Mouse (Mus musculus) stomach, postnatal 0 days (tissue): ENCODE results near the gene Syt2. TPM values are rescaled to one million over a fixed set of nuclear protein-coding genes. Genes with fewer than 3 reads are reported as not detected.

Experiments used
- ATAC-seq: fragments of 200-750 bp; cut with Nextera tagmentation; 2 replicates; pipeline ENCODE4 v1.8.0; 2017; ENCODE audit not compliant: low FRiP score, low TSS enrichment
- DNase-seq: peaks from one replicate; pipeline ENCODE4 v3.0.0-alpha.2; 2016; ENCODE audit warnings: low spot score
- H3K27ac ChIP-seq: fragments of 300-500 bp; sonication (generic); replicated peaks from 2 replicates; pipeline ENCODE4 v1.5.1; 2014; ENCODE audit warnings: mild to moderate bottlenecking, control low read depth
- H3K27me3 ChIP-seq: fragments of 300-500 bp; sonication (generic); 2 replicates; pipeline ENCODE4 v1.6.1; 2014; ENCODE audit warnings: low read length; ENCODE audit not compliant: control insufficient read depth, insufficient read depth
- H3K36me3 ChIP-seq: fragments of 300-500 bp; sonication (generic); 2 replicates; pipeline ENCODE4 v1.6.1; 2014; ENCODE audit warnings: low read length, mixed read lengths; ENCODE audit not compliant: control insufficient read depth, insufficient read depth
- H3K4me1 ChIP-seq: fragments of 300-500 bp; sonication (generic); replicated peaks from 2 replicates; pipeline ENCODE4 v1.6.1; 2014; ENCODE audit warnings: antibody characterized with exemption; ENCODE audit not compliant: control insufficient read depth, insufficient read depth
- H3K4me2 ChIP-seq: fragments of 300-500 bp; sonication (generic); replicated peaks from 2 replicates; pipeline ENCODE4 v1.6.1; 2014; ENCODE audit warnings: low read depth, mild to moderate bottlenecking, control low read depth, moderate library complexity
- H3K4me3 ChIP-seq: fragments of 300-500 bp; sonication (generic); 2 replicates; pipeline ENCODE4 v1.5.1; 2014; ENCODE audit warnings: low read depth, low read length, control low read depth
- H3K9ac ChIP-seq: fragments of 300-500 bp; sonication (generic); 2 replicates; pipeline ENCODE4 v1.6.1; 2014; ENCODE audit warnings: mild to moderate bottlenecking, low read length, control low read depth, mixed read lengths
- H3K9me3 ChIP-seq: fragments of 300-500 bp; sonication (generic); 2 replicates; pipeline ENCODE4 v1.6.1; 2016; ENCODE audit warnings: low read length; ENCODE audit not compliant: control insufficient read depth
- CTCF ChIP-seq: IDR thresholded peaks from 2 replicates; pipeline ENCODE4 v1.5.1; 2016; ENCODE audit warnings: antibody characterized with exemption, low read depth, mild to moderate bottlenecking, moderate library complexity
- EP300 ChIP-seq: optimal IDR thresholded peaks from 2 replicates; pipeline ENCODE3; 2016; ENCODE audit warnings: antibody characterized with exemption
- WGBS: fragments of 180-500 bp; shearing (Covaris S2); extraction: QIAGEN DNeasy Blood & Tissue Kit; methylation state at CpG from one replicate; pipeline ENCODE4 v1.1.7; 2014; 5-methylcytosine and 5-hydroxymethylcytosine counted together
- polyA plus RNA-seq: library from polyadenylated mRNA; unstranded; fragments of >200 nt; fragmentation: Nextera tagmentation; extraction: Ambion mirVana; gene quantifications from 2 replicates; pipeline ENCODE4 v1.2.1, GENCODE M21; 2015

Syt2 gene
- polyA plus RNA-seq, 1 experiment from 2014 or later: 0.58 TPM

DNA sequence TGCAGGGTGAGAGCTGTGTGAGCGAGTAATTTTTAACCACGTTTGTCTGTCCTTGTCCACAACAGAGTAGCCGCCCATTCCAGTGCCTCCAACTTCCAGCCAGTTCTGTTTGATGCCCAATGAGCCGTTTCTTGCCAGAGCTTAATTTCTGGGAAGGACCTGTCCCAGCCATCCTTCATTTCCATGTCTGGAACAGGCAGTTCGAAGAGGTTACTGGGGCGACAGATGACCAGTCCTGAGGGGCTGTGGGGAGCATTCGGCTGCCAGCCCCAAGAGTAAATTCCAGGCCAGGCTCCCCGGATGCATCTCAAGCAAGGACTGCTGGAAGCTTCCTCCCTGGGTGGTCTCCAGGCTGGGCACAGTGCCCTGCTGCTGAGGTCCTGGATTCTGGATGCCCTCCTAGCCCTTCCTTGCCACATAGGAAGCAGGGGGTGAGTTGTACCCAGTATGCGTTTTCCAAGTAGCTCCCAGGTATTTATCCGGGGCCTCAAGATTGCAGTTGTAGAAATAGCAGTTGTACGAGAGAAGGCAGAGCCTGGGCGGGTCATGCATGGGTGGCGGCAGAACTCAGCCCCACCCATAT, 4.9 kb downstream of the Syt2 start:
- ATAC-seq: peak; percentile 75

DNA sequence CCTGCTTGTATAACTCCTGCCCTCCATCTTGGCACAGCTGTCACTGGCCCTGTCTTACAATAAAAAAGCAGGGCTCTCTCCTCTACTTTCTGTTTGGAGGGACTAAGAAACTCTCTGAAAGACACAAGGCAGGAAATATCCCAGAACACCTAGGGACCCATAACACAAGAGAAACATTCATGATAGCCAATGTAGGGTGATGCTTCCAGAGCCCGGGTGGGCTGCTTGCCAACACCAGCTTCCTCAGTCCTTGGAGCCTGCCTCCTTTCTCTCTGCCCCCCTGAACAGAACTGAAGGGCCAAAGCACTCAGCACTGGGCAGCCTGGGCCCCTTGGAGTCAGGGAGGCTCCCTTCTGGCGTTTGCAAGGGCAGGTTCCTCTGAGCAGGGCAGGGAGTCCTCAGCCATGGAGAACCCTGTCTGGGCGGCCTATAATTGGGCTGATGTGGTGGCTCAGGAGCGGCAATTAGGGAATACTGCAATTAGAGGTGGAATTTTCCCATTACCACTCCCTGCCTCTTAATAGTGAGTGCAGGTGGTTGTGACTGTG, 5.4 kb downstream of the Syt2 start:
- no peaks in the 10 kb centered on the region for H3K9me3 ChIP-seq
- H3K4me3 ChIP-seq: no peak overlapping the region
- H3K36me3 ChIP-seq: no peaks in the 10 kb centered on the region
- 0 out of 2 replicates have a peak overlapping the region, but pooled peaks have one; percentile 24 for H3K27ac ChIP-seq
- TF ChIP-seq CTCF (no peak), EP300 (no peak)
- DNase-seq (no peak), ATAC-seq (peak; percentile 33)
- peaks cover 4% of the 10 kb centered on the region; the same call in 1 of the 2 replicates for H3K4me1 ChIP-seq
- H3K4me2 ChIP-seq: no peak overlapping the region; the same call in 1 of the 2 replicates
- 47% methylated on average over 4 of the region's 4 CpGs for WGBS
- H3K27me3 ChIP-seq: no peaks in the 10 kb centered on the region
- no peak overlapping the region for H3K9ac ChIP-seq

More for the DNA sequence above, 4.9 kb downstream of the Syt2 start:
- Histone ChIP-seq H3K4me1 (peaks cover 4% of the 10 kb centered on the region; the same call in 1 of the 2 replicates), H3K4me2 (no peak overlapping the region), H3K9ac (no peak overlapping the region), H3K9me3 (no peaks in the 10 kb centered on the region), H3K27me3 (no peaks in the 10 kb centered on the region), H3K27ac (0 out of 2 replicates have a peak overlapping the region, but pooled peaks have one; percentile 24), H3K4me3 (no peak overlapping the region), H3K36me3 (no peaks in the 10 kb centered on the region)
- 33% methylated on average over 13 of the region's 13 CpGs for WGBS
- TF ChIP-seq EP300: no peak
- TF ChIP-seq CTCF: no peak
- peak; percentile 57 for DNase-seq

- 49% methylated on average over 10 of the region's 10 CpGs for WGBS
- Histone ChIP-seq H3K27me3 (no peaks in the 10 kb centered on the region), H3K9ac (no peak overlapping the region; the same call in 1 of the 2 replicates), H3K4me2 (no peak overlapping the region), H3K4me3 (no peak overlapping the region), H3K36me3 (no peaks in the 10 kb centered on the region), H3K27ac (no peak overlapping the region), H3K4me1 (peaks cover 4% of the 10 kb centered on the region; the same call in 1 of the 2 replicates), H3K9me3 (no peaks in the 10 kb centered on the region)
- TF ChIP-seq EP300: no peak
- DNase-seq (no peak), ATAC-seq (no peak)
Observed at GRCm38 (mm10) chr1:134653603-134654257, 7.3 kb downstream of the Syt2 start.

GRCm38 (mm10) chr1:134658841-134659240, 12.4 kb downstream of the Syt2 start:
- no peak overlapping the region for H3K9ac ChIP-seq
- WGBS: 44% methylated on average over 7 of the region's 7 CpGs

DNA sequence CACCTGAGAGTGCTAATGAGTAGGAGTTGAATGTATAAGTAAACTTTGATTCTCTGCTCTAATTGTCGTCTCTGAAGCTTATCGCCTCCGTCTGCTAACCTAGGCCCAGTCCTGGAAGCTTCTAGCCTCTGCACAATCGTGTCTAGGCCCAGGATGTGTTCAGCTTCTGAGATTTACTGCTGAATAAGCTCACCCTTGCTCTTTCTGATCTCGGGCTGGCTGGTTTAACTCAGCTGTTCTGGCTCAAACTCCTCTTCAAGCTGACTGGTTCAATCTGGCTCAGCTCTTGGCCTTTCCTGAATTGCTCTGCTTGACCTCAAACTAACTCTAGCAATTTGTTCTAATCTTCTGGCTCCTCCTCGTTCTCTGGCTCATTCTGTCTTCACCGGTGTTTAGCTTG, 13.7 kb downstream of the Syt2 start:
- no peaks in the 10 kb centered on the region for H3K27me3 ChIP-seq
- DNase-seq (no peak), ATAC-seq (no peak)
- 31% methylated on average over 7 of the region's 7 CpGs for WGBS
- H3K4me1 ChIP-seq: no peaks in the 10 kb centered on the region
- TF ChIP-seq CTCF: no peak
- no peak for TF ChIP-seq EP300
- H3K36me3 ChIP-seq: no peaks in the 10 kb centered on the region
- no peak overlapping the region for H3K4me2 ChIP-seq
- no peak overlapping the region for H3K27ac ChIP-seq
- no peak overlapping the region for H3K9ac ChIP-seq
- no peaks in the 10 kb centered on the region for H3K9me3 ChIP-seq
- no peak overlapping the region for H3K4me3 ChIP-seq

More at GRCm38 (mm10) chr1:134658841-134659240, 12.4 kb downstream of the Syt2 start:
- no peaks in the 10 kb centered on the region for H3K27me3 ChIP-seq
- H3K4me3 ChIP-seq: no peak overlapping the region
- ATAC-seq: no peak
- TF ChIP-seq EP300 (no peak), CTCF (no peak)
- H3K4me2 ChIP-seq: no peak overlapping the region
- no peaks in the 10 kb centered on the region for H3K36me3 ChIP-seq
- H3K9me3 ChIP-seq: no peaks in the 10 kb centered on the region
- H3K4me1 ChIP-seq: no peaks in the 10 kb centered on the region
- DNase-seq: no peak
- H3K27ac ChIP-seq: no peak overlapping the region
